Mouse (Mus musculus) Patski (cell line): ENCODE results near the gene Cracr2a. TPM values are rescaled to one million over a fixed set of nuclear protein-coding genes. Genes with fewer than 3 reads are reported as not detected.
"Not testable (repeated sequence)": the region's sequence is repeated elsewhere in the genome, so short reads cannot be mapped to it uniquely, and the experiment has no call there.

ENCODE experiments used
- ATAC-seq: fragments of 100-300 bp; one replicate; pipeline ENCODE4 v1.8.0; 2021
- CTCF ChIA-PET: fragments of 350-600 bp; sonication (Branson Sonifier 250); formaldehyde crosslinking; loops from one replicate; lab custom pipeline; 2022; ENCODE audit warnings: inconsistent platforms; lab: Charles Lee
- POLR2A ChIA-PET: fragments of 350-600 bp; sonication (Branson Sonifier 250); formaldehyde crosslinking; loops from one replicate; lab custom pipeline; 2022; ENCODE audit warnings: antibody characterized with exemption, inconsistent platforms; lab: Charles Lee
- DNase-seq: peaks from one replicate; pipeline ENCODE4 v3.0.0-alpha.2; 2011; ENCODE audit warnings: low read depth, low spot score
- H3K27me3 ChIP-seq: fragments of 371-371 bp; one replicate; pipeline ENCODE4 v1.5.1; 2021
- CTCF ChIP-seq: fragments of 100-300 bp; IDR thresholded peaks from one replicate; pipeline ENCODE4 v1.5.1; 2021
- in situ Hi-C: fragments of 300-500 bp; cut with MboI; formaldehyde crosslinking; loops from 3 replicates; pipeline ENCODE4 v1.11.1; 2018; ENCODE audit warnings: low pct_unique_long_range_greater_than_20kb, mixed read lengths
- polyA plus RNA-seq: library from polyadenylated mRNA; unstranded; gene quantifications from one replicate; pipeline ENCODE4 v1.2.3, GENCODE M21; 2021

Gene Cracr2a
- not detected for polyA plus RNA-seq

DNA sequence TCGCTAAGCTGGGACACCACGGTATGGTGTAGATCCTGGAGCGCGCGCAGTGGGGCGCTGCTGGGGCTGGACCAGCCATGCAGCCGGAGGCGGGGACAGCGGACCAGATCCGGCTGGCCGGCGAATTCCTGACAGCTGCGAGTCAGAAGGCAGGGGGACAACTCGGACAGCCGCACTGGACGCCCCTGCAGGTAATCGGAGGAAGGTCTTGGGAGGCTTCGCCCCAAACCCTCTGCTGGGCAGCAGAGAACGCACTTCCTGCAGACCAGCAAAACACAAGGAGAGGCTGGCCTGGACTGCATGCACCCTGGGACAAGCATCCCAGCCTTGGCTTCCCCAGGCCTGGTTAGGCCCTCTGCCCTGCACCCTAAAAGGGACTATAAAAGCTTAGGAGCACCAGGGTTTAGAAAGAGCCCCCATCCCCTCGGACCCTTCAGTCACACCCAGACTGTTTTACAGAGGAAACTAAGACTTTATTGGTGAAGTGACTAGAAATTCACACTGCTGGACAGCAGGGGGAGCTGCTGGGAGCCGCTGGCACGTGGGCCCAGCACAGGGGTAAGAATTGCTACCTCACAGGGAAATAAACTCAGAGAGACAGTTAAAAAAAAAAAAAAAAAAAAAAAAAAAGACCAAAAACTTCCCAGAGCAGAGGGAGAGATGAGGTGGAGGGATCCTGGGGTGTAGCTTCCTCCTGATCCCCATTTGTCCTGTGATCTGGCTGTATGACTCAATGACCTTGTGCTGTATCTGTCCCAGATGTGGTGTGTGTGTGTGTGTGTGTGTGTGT is at the start of gene Cracr2a:
Gene Cracr2a (plus strand): TSS at position 108 of the 790 bp plus-strand sequence.
- TF ChIP-seq CTCF = peak; percentile 77
- in situ Hi-C loops = no loop called here
- DNase-seq (no peak), ATAC-seq (peak; percentile 79)
- CTCF ChIA-PET = interaction anchor here (1.4 to 2.4 kb wide), 3 partner anchors 8 to 20 kb away, joined by 4 to 6 read pairs (median 4); no protein-coding TSS in a partner anchor
- peaks cover 36% of the 10 kb centered on the region for H3K27me3 ChIP-seq
- POLR2A ChIA-PET = interaction anchor here (0.6 kb wide), 1 partner anchor 36 kb away, joined by 3 read pairs; no protein-coding TSS in a partner anchor

- DNase-seq, ATAC-seq, CTCF ChIA-PET, H3K27me3 ChIP-seq, in situ Hi-C loops: not testable (repeated sequence)
- POLR2A ChIA-PET = interaction anchor here (0.7 kb wide), 1 partner anchor 383 kb away, joined by 5 read pairs; no protein-coding TSS in a partner anchor
These were observed 47.4 kb upstream of the Cracr2a start for GRCm38 (mm10) chr6:127513776-127514175.

GRCm38 (mm10) chr6:127521176-127521575 is 40.0 kb upstream of the Cracr2a start:
- CTCF ChIA-PET = no interaction called here

GRCm38 (mm10) chr6:127522326-127522725 is 38.8 kb upstream of the Cracr2a start:
- ChIA-PET CTCF (no interaction called here), POLR2A (no interaction called here)
- no peak for ATAC-seq
- no peak for TF ChIP-seq CTCF
- in situ Hi-C loops = no loop called here
- H3K27me3 ChIP-seq = peaks cover 13% of the 10 kb centered on the region
- no peak for DNase-seq

More at GRCm38 (mm10) chr6:127521176-127521575, 40.0 kb upstream of the Cracr2a start:
- ATAC-seq (no peak), DNase-seq (no peak)
- in situ Hi-C loops = no loop called here
- no peak for TF ChIP-seq CTCF
- POLR2A ChIA-PET = no interaction called here
- peaks cover 12% of the 10 kb centered on the region for H3K27me3 ChIP-seq

GRCm38 (mm10) chr6:127524442-127524841 is 36.7 kb upstream of the Cracr2a start:
- ChIA-PET POLR2A (no interaction called here), CTCF (no interaction called here)
- peak; percentile 72 for TF ChIP-seq CTCF
- H3K27me3 ChIP-seq = peaks cover 18% of the 10 kb centered on the region
- in situ Hi-C loops = no loop called here
- ATAC-seq = no peak
- DNase-seq = no peak

GRCm38 (mm10) chr6:127528625-127529024 is 32.5 kb upstream of the Cracr2a start:
- TF ChIP-seq CTCF = no peak
- CTCF ChIA-PET = interaction anchor here (1.1 kb wide), 1 partner anchor 55 kb away, joined by 3 read pairs; no protein-coding TSS in a partner anchor
- ATAC-seq = no peak
- peaks cover 13% of the 10 kb centered on the region for H3K27me3 ChIP-seq
- POLR2A ChIA-PET = no interaction called here
- in situ Hi-C loops = no loop called here
- no peak for DNase-seq

GRCm38 (mm10) chr6:127529451-127529850 is 31.7 kb upstream of the Cracr2a start:
- H3K27me3 ChIP-seq = peaks cover 16% of the 10 kb centered on the region
- in situ Hi-C loops = no loop called here
- no peak for TF ChIP-seq CTCF
- DNase-seq (peak; percentile 12), ATAC-seq (peak; percentile 47)
- POLR2A ChIA-PET = interaction anchor here (0.7 kb wide), 1 partner anchor 219 kb away, joined by 4 read pairs; no protein-coding TSS in a partner anchor
- CTCF ChIA-PET = interaction anchor here (1.1 kb wide), 1 partner anchor 54 kb away, joined by 3 read pairs; no protein-coding TSS in a partner anchor

GRCm38 (mm10) chr6:127530206-127530605 is 30.9 kb upstream of the Cracr2a start:
- TF ChIP-seq CTCF = no peak
- ChIA-PET POLR2A (no interaction called here), CTCF (interaction anchor here (2.1 kb wide), 1 partner anchor 27 kb away, joined by 5 read pairs; no protein-coding TSS in a partner anchor)
- in situ Hi-C loops = no loop called here
- H3K27me3 ChIP-seq = peaks cover 18% of the 10 kb centered on the region
- ATAC-seq = no peak
- DNase-seq = no peak

DNA sequence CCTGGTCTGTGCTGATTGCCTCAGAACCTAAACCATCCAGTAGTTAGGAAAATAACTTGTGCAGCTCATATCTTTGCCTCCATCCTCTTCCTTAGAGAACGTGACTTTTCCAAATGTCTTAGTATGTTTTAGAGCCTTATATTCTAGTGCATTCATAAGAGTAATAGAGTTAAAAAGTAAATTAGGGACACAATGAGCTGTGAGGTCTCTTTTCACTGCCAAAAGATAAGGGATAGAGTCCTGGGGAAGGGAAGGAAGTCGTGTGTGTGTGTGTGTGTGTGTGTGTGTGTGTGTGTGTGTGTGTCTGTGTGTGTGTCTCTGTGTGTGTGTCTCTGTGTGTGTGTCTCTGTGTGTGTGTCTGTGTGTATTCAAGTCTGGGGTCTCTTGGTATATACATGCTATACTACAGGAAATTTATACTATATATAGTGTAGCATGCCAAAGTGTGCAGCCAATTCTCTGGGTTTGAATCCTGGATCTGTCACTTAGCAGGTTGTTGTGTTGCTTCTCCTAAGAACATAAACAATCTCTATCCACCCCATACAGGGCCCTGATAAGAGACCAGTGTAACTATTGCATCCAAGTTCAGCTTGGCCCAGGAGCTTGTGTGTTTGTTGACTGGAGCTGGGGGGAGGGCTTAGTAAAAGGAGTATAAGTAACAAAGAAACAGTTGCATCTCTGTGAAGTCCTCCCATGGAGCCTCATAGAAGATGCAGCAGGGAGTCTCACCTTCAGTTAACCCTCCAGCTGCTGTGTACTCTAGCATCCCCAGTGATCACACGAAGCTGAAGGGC is 29.5 kb upstream of the Cracr2a start:
- ChIA-PET POLR2A (no interaction called here), CTCF (interaction anchor here (2.1 kb wide), 1 partner anchor 28 kb away, joined by 5 read pairs; no protein-coding TSS in a partner anchor)
- in situ Hi-C loops = no loop called here
- no peak for TF ChIP-seq CTCF
- no peak for ATAC-seq
- DNase-seq = no peak
- peaks cover 26% of the 10 kb centered on the region for H3K27me3 ChIP-seq

- peaks cover 31% of the 10 kb centered on the region for H3K27me3 ChIP-seq
- ATAC-seq (no peak), DNase-seq (no peak)
- TF ChIP-seq CTCF = no peak
- CTCF ChIA-PET = interaction anchor here (2.1 kb wide), 1 partner anchor 29 kb away, joined by 5 read pairs; no protein-coding TSS in a partner anchor
- POLR2A ChIA-PET = no interaction called here
- in situ Hi-C loops = no loop called here
These were observed 28.8 kb upstream of the Cracr2a start for GRCm38 (mm10) chr6:127532304-127532703.
